Mouse (Mus musculus) CD8-positive naive resting alpha-beta T cell, adult 57 days (primary cell): ENCODE results near the gene Cdk14. TPM values are rescaled to one million over a fixed set of nuclear protein-coding genes. Genes with fewer than 3 reads are reported as not detected.

Experiments used
- total RNA-seq: library from RNA; stranded (reverse); gene quantifications from one replicate; pipeline ENCODE4 v1.2.4, GENCODE M21; 2023

The Cdk14 gene
- total RNA-seq: 0.80 TPM

DNA sequence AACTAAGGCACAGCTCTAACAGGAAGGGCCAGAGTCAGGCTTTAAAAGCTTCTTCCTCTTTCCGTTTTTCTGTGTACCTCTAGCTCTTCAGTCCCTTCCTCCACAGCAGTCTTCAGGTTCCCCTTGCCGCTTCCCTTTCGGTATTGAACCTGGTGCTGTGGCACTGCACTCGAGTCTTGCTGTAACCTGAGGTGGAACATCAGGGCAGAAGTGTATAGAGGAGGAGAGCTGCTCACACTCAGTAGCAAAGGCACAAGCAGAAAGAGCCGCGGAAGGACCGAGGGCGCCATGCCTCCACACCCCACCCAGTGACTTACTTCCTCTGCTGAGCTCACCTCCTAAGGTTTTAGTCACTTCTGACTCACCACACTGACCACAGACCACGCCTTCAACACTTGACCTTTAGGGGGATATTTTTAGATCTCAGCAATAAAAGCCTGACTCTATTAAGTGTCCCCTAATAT is at the start of gene Cdk14:
Gene Cdk14, minus strand, starts transcription at position 321 of the 464 bp plus-strand sequence.

DNA sequence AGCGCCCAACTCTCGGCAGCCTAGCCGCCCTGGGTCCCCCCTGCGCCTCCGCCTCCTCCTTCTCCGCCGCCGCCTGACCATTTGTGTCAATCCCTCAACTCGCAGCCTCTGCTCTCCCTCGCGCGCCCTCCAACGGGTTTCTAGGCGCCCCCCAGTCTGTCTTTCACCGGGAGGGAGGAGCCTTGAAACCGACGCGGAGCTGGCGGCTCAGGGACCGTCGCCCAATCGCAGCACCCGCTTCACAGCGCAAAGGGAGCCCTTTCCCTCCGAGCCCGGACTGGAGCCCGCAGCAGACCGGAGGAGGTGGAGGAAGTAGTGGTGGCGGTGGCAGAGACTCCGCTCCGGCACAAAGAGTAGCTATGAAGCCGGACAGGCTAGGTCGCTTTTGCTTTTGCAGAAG is 662.2 kb downstream of the Cdk14 start, which contains the start of gene Fzd1:
Gene Fzd1, minus strand, starts transcription at position 134 of the 400 bp plus-strand sequence.

Other genes starting within 250 kb of the Cdk14 start
- not detected for gene 1700015F17Rik, start 58.8 kb upstream of the Cdk14 start, total RNA-seq
- gene Cldn12, start 94.6 kb upstream of the Cdk14 start, total RNA-seq: 0.67 TPM
- gene Gtpbp10, start 139.2 kb upstream of the Cdk14 start, total RNA-seq: 21.7 TPM
- not detected for gene Gm8773, start 153.5 kb upstream of the Cdk14 start, total RNA-seq
- gene Cfap69, start 243.9 kb upstream of the Cdk14 start, total RNA-seq: not detected